Mouse (Mus musculus): ENCODE results near the gene Rbm4. TPM values are rescaled to one million over a fixed set of nuclear protein-coding genes. Genes with fewer than 3 reads are reported as not detected.
"Not testable (repeated sequence)": the region's sequence is repeated elsewhere in the genome, so short reads cannot be mapped to it uniquely, and the experiment has no call there.

Rbm4 gene
- polyA plus RNA-seq, 1 experiment, result 103 TPM

DNA sequence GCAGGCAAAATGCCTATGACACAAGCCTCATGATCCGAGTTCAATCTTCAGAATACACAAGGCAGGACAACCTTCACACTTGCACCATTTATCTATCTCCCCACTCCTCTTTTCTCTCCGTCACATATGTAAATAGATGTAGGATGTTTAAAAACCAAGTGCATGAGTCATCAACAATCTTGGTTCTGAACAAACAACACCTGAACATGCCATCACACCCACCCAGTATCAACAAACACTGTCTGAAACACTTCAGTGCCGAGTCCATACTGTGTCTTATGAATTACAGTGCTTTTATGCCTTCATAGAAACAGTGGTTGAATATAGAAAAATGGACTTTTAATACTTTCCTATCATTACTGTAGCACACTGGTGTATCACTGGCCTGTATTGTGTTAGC is 20.9 kb downstream of the Rbm4 start:
- WGBS, result 58% methylated on average over 3 of the region's 3 CpGs
- H3K4me1 ChIP-seq (ENCODE audit: control insufficient read depth, insufficient read depth, low read length), result no peaks in the 10 kb centered on the region
- H3K27ac ChIP-seq (ENCODE audit: insufficient read depth, low read depth, low read length), result no peak overlapping the region
- H3K4me3 ChIP-seq (ENCODE audit: insufficient read depth, low read depth, low read length), result no peak overlapping the region
- TF ChIP-seq POLR2A (IDR thresholded peaks at IDR 0.05; ENCODE audit: insufficient read depth, low read depth, low read length) (no peak), CTCF (IDR thresholded peaks at IDR 0.05; ENCODE audit: insufficient read depth, low read depth, low read length) (no peak)

DNA sequence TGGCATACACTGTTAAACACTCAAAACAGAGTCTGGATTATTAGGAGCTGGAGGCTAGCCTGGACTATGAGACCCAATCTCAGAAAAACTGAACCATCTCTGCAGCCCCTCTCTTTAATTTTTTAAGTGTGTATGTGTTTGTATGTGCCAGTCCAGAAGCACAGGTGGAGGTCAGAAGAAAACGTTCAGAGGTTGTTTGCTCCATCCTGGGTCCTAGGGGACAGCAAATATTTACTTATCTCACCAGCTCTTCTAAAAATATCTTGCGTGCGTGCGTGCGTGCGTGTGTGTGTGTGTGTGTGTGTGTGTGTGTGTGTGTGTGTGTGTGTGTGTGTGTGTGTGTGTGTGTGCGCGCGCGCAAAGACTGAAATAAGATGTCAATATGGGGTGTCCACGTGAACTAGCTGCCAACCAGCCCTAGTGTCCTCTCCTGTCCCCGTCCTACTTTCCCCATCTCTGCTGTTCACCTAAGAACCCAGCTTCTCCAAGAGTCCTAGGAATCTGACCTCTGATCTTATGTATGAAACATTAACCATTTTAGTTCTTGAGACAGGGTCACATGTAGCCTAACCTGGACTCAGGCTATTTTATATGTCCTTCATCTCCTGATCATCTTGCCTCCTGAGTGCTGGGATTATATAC is 26.1 kb downstream of the Rbm4 start:
- Histone ChIP-seq H3K4me1 (ENCODE audit: control insufficient read depth, insufficient read depth, low read length) (no peaks in the 10 kb centered on the region), H3K27ac (ENCODE audit: insufficient read depth, low read depth, low read length) (no peak overlapping the region), H3K4me3 (ENCODE audit: insufficient read depth, low read depth, low read length) (no peak overlapping the region)
- 86% methylated on average over 12 of the region's 12 CpGs for WGBS
- TF ChIP-seq POLR2A (IDR thresholded peaks at IDR 0.05; ENCODE audit: insufficient read depth, low read depth, low read length) (no peak), CTCF (IDR thresholded peaks at IDR 0.05; ENCODE audit: insufficient read depth, low read depth, low read length) (no peak)

DNA sequence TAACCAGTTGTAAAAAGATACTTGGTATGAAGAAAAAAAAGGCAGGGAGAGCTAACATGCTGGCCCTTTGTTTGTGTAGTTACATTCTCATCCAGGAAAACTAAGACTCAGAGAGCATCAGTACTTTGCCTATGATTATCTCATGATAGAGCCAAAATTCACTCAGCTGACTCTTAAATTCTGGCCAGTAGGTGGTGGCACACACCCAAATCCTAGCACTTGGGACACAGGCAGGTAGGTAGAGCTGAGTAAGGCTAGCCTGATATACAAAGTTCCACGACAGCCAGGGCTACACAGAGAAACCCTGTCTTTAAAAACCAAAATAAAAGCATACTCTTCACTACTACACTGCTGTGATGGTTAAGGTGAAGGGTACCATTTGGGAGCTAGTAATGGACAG is 30.8 kb downstream of the Rbm4 start:
- Histone ChIP-seq H3K4me3 (ENCODE audit: insufficient read depth, low read depth, low read length) (no peak overlapping the region), H3K27ac (ENCODE audit: insufficient read depth, low read depth, low read length) (no peak overlapping the region), H3K4me1 (ENCODE audit: control insufficient read depth, insufficient read depth, low read length) (peaks cover 6% of the 10 kb centered on the region)
- TF ChIP-seq POLR2A (IDR thresholded peaks at IDR 0.05; ENCODE audit: insufficient read depth, low read depth, low read length) (no peak), CTCF (IDR thresholded peaks at IDR 0.05; ENCODE audit: insufficient read depth, low read depth, low read length) (no peak)
- WGBS, result 35% methylated on average over 1 of the region's 1 CpGs

DNA sequence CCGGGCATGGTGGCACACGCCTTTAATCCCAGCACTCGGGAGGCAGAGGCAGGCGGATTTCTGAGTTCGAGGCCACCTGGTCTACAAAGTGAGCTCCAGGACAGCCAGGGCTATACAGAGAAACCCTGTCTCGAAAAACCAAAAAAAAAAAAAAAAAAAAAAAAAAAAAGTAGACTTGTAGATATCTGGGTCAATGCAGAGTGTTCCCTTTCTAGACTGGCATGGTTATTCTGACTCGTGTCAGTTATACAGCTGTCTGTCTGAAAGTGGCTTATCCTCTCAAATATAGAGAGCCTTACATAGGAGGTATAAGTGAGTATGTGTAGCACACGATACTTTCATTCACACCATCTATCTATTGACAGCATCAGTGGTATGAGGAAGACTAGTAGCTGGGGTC is 33.2 kb downstream of the Rbm4 start:
- 80% methylated on average over 8 of the region's 8 CpGs for WGBS
- not testable (repeated sequence) for H3K4me1 ChIP-seq (ENCODE audit: control insufficient read depth, insufficient read depth, low read length); H3K4me3 ChIP-seq (ENCODE audit: insufficient read depth, low read depth, low read length); H3K27ac ChIP-seq (ENCODE audit: insufficient read depth, low read depth, low read length)

DNA sequence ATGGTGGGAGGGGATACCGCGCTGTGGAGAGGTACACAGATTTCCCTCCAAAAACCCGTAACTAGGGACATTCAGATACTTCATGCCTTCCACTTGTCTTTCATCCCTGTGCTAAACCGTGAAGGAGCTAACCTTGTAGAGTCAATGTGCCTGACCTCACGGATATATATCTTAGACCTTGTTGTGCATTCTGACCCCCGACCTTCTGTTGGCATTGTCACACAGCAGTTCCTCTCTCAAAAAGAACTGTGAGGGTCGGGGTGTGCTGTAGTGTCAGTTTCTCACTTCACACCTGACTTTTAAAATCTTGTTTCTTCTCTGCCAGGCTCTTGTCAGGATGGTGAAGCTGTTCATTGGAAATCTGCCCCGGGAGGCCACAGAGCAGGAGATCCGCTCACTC is 36.8 kb downstream of the Rbm4 start:
- Histone ChIP-seq H3K4me1 (ENCODE audit: control insufficient read depth, insufficient read depth, low read length) (peaks cover 1% of the 10 kb centered on the region; the same call in 1 of the 2 replicates), H3K4me3 (ENCODE audit: insufficient read depth, low read depth, low read length) (peak overlapping the region; percentile 73), H3K27ac (ENCODE audit: insufficient read depth, low read depth, low read length) (peak overlapping the region; percentile 19; the same call in 1 of the 2 replicates)
- under 1% methylated on average over 9 of the region's 9 CpGs for WGBS
- no peak for TF ChIP-seq POLR2A (IDR thresholded peaks at IDR 0.05; ENCODE audit: insufficient read depth, low read depth, low read length)
- no peak for TF ChIP-seq CTCF (IDR thresholded peaks at IDR 0.05; ENCODE audit: insufficient read depth, low read depth, low read length)

DNA sequence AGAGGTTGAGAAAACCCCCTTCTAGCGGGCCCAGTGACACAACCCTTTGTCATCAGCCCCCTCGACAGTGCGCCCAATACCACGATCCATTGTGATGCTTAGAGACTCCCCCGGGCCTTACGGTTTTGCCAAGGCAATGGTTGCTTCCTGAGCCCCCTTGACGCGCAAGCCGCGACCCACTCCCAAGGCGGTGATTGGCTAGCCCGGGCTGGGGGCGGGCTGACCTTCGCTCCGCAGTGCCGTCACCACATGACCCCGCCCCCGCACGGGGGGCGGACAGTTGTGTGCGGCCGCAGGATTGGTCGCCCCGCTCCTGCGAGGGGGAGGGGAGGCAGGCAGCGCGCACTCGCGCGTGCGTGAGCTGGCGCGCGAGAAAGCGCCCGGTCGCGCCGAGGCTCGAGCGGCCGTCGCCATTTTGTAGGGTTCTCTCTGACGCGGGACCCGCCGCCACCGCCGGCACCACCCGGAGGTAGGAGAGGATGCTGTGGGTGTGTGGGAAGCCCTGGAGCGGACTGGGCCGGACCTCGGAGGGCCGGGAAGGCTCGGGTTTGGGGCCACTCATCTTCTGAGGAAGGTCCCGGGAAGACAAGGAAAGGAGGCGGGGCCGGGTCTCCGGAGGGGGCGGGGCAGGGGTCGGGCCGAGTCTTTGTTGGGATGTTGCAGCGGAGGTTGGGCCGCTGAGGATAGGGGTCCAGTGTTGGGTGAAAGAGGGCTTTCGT is 37.3 kb downstream of the Rbm4 start, which contains the start of gene Rbm4b:
Gene Rbm4b (plus strand): TSS at position 305 of the 719 bp plus-strand sequence.
- no peaks in the 10 kb centered on the region for H3K4me1 ChIP-seq (ENCODE audit: control insufficient read depth, insufficient read depth, low read length)
- peak; percentile 87 for TF ChIP-seq POLR2A (IDR thresholded peaks at IDR 0.05; ENCODE audit: insufficient read depth, low read depth, low read length)
- TF ChIP-seq CTCF (IDR thresholded peaks at IDR 0.05; ENCODE audit: insufficient read depth, low read depth, low read length), result no peak
- under 1% methylated on average over 65 of the region's 65 CpGs for WGBS
- peak within 1 kb of the TSS; percentile 73 for H3K4me3 ChIP-seq (ENCODE audit: insufficient read depth, low read depth, low read length)
- peak within 1 kb of the TSS; percentile 86 for H3K27ac ChIP-seq (ENCODE audit: insufficient read depth, low read depth, low read length)

DNA sequence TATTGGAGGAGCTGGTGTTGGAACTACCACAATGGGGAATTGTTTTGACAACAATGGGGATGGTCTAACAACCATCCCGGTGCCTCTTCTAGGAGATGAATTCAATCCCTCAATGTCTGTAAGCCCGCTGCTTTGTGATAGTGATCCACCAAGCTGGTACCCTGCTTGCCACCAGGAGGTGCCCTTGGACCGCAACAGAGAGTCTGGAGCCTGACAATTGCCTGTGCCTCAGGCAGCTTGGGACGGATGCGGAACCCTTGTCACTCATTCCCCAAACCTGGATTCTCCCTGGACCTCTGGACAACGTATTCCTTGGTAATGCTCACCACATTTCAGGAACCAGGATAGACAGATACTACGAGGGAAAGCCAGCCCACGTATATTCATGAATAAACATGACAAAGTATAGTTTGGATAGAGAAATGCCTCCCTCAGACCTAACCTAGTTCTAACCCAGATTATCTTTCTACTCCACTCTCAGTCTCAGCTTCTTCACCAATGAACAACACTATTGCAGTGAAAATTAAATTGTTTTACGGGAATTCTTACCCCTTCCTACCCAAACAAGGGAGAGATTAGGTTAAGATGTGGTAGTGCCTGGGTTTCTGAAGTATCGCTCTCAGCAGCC is 38.0 kb downstream of the Rbm4 start:
- Histone ChIP-seq H3K4me1 (ENCODE audit: control insufficient read depth, insufficient read depth, low read length) (no peaks in the 10 kb centered on the region), H3K4me3 (ENCODE audit: insufficient read depth, low read depth, low read length) (peak overlapping the region; percentile 73), H3K27ac (ENCODE audit: insufficient read depth, low read depth, low read length) (peak overlapping the region; percentile 86)
- WGBS, result 0% methylated on average over 10 of the region's 10 CpGs
- no peak for TF ChIP-seq POLR2A (IDR thresholded peaks at IDR 0.05; ENCODE audit: insufficient read depth, low read depth, low read length)
- peak; percentile 85 for TF ChIP-seq CTCF (IDR thresholded peaks at IDR 0.05; ENCODE audit: insufficient read depth, low read depth, low read length)

DNA sequence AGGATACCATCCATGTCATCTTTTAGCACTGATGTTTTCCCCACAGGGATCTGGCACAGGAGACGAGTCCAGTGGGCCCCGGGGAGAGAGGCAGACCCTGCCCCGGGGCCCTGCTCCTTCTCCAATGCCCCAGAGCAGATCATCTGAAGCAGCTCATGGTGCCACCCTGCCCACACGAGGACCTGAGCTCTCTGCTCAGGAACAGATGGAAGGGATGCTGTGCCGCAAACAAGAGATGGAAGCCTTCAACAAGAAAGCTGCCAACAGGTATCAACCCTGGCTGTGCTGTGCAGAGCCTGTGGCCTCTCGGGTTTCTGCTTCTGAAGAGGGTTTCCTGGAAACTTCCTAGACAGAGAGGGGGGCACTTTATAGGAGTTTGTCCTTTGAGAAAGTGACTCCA is 43.7 kb downstream of the Rbm4 start:
- no peak overlapping the region for H3K27ac ChIP-seq (ENCODE audit: insufficient read depth, low read depth, low read length)
- no peak overlapping the region for H3K4me3 ChIP-seq (ENCODE audit: insufficient read depth, low read depth, low read length)
- H3K4me1 ChIP-seq (ENCODE audit: control insufficient read depth, insufficient read depth, low read length), result no peaks in the 10 kb centered on the region
- 85% methylated on average over 6 of the region's 6 CpGs for WGBS
- TF ChIP-seq POLR2A (IDR thresholded peaks at IDR 0.05; ENCODE audit: insufficient read depth, low read depth, low read length), result no peak
- no peak for TF ChIP-seq CTCF (IDR thresholded peaks at IDR 0.05; ENCODE audit: insufficient read depth, low read depth, low read length)

DNA sequence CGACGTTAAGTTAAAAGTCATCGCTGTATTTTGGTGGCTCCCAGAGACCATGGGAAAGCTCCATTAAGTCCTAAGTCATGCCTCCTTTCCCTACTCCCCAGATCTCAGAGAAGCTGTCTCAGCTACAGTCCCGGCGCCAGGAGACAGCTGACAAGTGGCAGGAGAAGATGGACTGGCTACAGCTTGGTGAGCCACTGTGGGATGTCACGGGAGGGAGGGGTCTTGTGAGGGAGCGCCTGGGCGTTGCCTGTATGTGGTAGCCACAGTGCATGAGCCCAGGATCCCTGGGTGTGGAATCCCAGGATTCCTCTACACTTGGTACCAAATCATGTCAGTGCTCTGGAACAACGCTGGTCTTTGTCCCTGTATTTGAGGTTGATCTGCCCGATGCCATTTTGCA is 45.2 kb downstream of the Rbm4 start:
- H3K27ac ChIP-seq (ENCODE audit: insufficient read depth, low read depth, low read length), result no peak overlapping the region

More for the DNA sequence above, 45.2 kb downstream of the Rbm4 start:
- WGBS, result 83% methylated on average over 10 of the region's 10 CpGs
- no peaks in the 10 kb centered on the region for H3K4me1 ChIP-seq (ENCODE audit: control insufficient read depth, insufficient read depth, low read length)
- TF ChIP-seq CTCF (IDR thresholded peaks at IDR 0.05; ENCODE audit: insufficient read depth, low read depth, low read length) (no peak), POLR2A (IDR thresholded peaks at IDR 0.05; ENCODE audit: insufficient read depth, low read depth, low read length) (no peak)
- no peak overlapping the region for H3K4me3 ChIP-seq (ENCODE audit: insufficient read depth, low read depth, low read length)
